ENCODE assay signal across 9 mouse cellular contexts in the genomic region with DNA sequence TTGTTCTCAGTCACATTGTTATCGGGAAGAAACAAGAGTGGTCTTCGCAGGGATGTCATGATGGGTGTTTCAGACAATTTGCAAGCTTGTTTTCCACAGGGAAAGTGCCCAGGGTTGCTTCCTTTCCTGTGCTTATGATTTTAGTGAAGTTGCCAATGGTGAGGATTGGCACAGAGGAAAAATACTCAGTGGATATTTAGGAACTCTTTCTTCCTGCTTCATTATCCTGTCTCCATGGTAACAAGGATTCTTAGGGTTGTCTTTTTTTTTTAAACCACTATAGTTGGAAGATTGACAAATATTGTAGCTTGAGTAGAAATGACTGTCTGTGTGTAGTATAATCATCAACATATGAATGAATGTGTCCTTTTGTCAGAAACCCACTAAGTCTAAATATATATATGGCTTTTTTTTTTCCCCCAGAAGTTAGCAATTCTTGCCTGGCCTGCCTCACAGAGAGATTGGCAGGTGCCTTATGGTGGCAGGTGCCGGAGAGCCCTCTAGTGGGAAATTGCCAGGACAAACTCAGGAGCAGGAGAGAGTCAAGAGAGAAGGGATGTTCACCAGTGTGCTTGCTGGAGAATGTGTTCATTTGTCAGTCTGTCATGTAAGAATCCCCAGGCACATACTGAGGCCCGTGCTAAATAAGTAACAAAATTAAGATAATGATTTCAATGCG. TPM values are rescaled to one million over a fixed set of nuclear protein-coding genes. Genes with fewer than 3 reads are reported as not detected.
DNase-seq lines count a peak whose midpoint lies in the region; ATAC-seq and TF ChIP-seq lines count a peak whose summit lies in the region.
"Had no signal": no experiment of that assay in that cellular context is flagged by ENCODE, and none has a peak within 500 bp of the region (broad histone marks: within the 10 kb centered on the region; RNA-seq: fewer than 3 reads in every experiment).

No protein-coding gene starts in this region.

- no peak for ATAC-seq in lung, postnatal 0 days
- no peak for ATAC-seq in erythroblast, adult 5-6 weeks (replicated peaks; ENCODE audit: low FRiP score, poor library complexity, severe bottlenecking)

- peak in 1 of 2 experiments; percentile 27 for DNase-seq in layer of hippocampus, adult 2 months (ENCODE audit: low spot score in 2 of 2)
- no peak for DNase-seq in layer of hippocampus, adult 11-12 months (ENCODE audit: low spot score)
- peak; percentile 79 for DNase-seq in brain, embryonic 14.5 days (ENCODE audit: low read depth)
- DNase-seq in cerebellum, postnatal 14 days, result peak; percentile 71 to 81
- peak; percentile 44 for DNase-seq in lung, postnatal 0 days (ENCODE audit: low spot score)
- DNase-seq in ovary, postnatal 14 days (ENCODE audit: low spot score), result no peak
- no peak for DNase-seq in heart, adult 11 months
- DNase-seq: gastrocnemius, postnatal 25 days had no signal

- no peaks in the 10 kb centered on the region for H3K4me1 ChIP-seq in lung, postnatal 0 days (ENCODE audit: insufficient read depth, low read depth, low read length)

- TF ChIP-seq POLR2A in brain, embryonic 14.5 days (IDR thresholded peaks at IDR 0.05; ENCODE audit: borderline replicate concordance, extremely low read depth, insufficient read depth, insufficient read length, poor library complexity, severe bottlenecking), result no peak

- H3K27me3 ChIP-seq in lung, postnatal 0 days (replicated peaks; ENCODE audit: insufficient read depth, low read length), result no peaks in the 10 kb centered on the region

- H3K36me3 ChIP-seq in lung, postnatal 0 days (ENCODE audit: insufficient read depth, low read length), result no peaks in the 10 kb centered on the region

- H3K9me3 ChIP-seq in lung, postnatal 0 days (ENCODE audit: low read length), result no peaks in the 10 kb centered on the region

- no peak overlapping the region for H3K4me2 ChIP-seq in lung, postnatal 0 days (replicated peaks; ENCODE audit: low read depth, low read length)

- 69% methylated on average over 5 of the region's 5 CpGs for WGBS in lung, postnatal 0 days

- TF ChIP-seq EP300 in lung, postnatal 0 days (IDR thresholded peaks at IDR 0.05), result no peak

- no peak overlapping the region for H3K4me3 ChIP-seq in layer of hippocampus, adult 2 months
- H3K4me3 ChIP-seq in lung, postnatal 0 days (ENCODE audit: low read depth, low read length), result no peak overlapping the region

- no peak overlapping the region for H3K9ac ChIP-seq in lung, postnatal 0 days (replicated peaks; ENCODE audit: low read depth)

- TF ChIP-seq CTCF in layer of hippocampus, adult 2 months (conservative IDR thresholded peaks at IDR 0.05), result peak; percentile 62
- peak; percentile 51; the same call in 1 of the 2 replicates for TF ChIP-seq CTCF in brain, embryonic 14.5 days (IDR thresholded peaks at IDR 0.05; ENCODE audit: borderline replicate concordance, extremely low read depth, insufficient read depth, insufficient read length)
- peak; percentile 60 for TF ChIP-seq CTCF in lung, postnatal 0 days (IDR thresholded peaks at IDR 0.05)

- peak overlapping the region; percentile 72 for H3K27ac ChIP-seq in layer of hippocampus, adult 2 months
- no peak overlapping the region for H3K27ac ChIP-seq in lung, postnatal 0 days (ENCODE audit: low read length)

RNA-seq across cellular contexts. Expression of a gene that starts 49.4 kb away (rescaled TPM):
- total RNA-seq in layer of hippocampus, adult 2 months (2021), result 100 to 1,000 TPM; 399 to 401 TPM
- 6.6 and 11.1 TPM in 2 replicates for polyA plus RNA-seq in brain, embryonic 14.5 days (2012; rRNA removed)
- 2.7 and 3.7 TPM in 2 replicates for polyA plus RNA-seq in lung, postnatal 0 days (2015; fragmentation: Nextera tagmentation; extraction: Ambion mirVana)
- total RNA-seq in erythroblast, adult 5-6 weeks (2015; ENCODE audit: low replicate concordance), result not detected in 2 replicates
- total RNA-seq in erythroblast, adult 5-6 weeks (2017; ENCODE audit: low replicate concordance), result 0.56 TPM in 1 of 2 replicates, not detected in the other

Comparison
In these comparisons a context has a peak if more than half of its experiments do, and no peak if none do; other contexts are left out.
1. DNase-seq: peak in brain, embryonic 14.5 days (single experiment), cerebellum, postnatal 14 days (2 of 2) and lung, postnatal 0 days (single experiment); none in layer of hippocampus, adult 11-12 months (single experiment), ovary, postnatal 14 days (single experiment) and heart, adult 11 months (single experiment).
2. RNA of a gene that starts 49.4 kb away (total RNA-seq): 399 to 401 TPM in layer of hippocampus, adult 2 months; 0.56 TPM in erythroblast, adult 5-6 weeks; every median in the first group is over 100 times any median in the second.
3. Peak in every context shown above with its lines, with median percentiles within 50 percentile points of each other: CTCF ChIP-seq.